Mouse (Mus musculus): ENCODE results near the gene Ints1.
A peak's percentile ranks its signal among the peaks of the same experiment; 100 is the strongest.

Ints1 gene

DNA sequence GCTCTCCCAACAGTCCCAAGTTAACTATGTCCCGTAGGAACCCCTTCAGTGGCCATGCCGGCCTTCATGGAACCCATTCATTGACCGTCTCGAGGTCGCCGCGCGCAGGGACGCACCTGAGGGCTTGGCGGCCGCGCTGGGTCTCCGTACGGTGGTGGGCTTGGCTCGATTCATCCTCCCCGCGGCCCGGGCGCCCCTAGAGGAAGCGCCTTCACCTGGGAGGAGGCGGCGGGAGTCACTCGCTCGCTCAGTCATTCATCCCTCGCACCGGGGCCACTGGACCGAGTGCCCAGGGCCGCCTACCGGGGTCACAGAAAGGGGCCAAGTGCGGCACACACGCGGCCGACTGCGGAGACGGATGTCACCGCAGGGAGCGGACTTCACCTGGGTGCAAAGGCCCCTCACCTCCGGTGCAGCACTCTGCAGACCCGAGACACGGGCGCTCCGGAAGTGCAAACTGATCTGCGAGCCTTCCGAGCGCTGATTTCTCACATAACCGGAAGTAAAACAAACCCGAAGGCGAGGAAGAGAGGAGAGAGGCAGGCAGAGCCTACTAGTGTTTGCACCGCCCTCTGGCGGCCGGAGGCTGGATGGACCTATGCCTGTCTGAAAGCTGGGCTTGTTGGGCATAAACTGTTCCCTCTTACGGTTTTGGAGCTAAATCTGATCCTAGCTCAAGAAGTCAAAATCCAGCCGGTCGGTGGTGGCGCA is at the start of gene Ints1:
TSS of gene Ints1 (minus strand) at position 459 of the 711 bp plus-strand sequence.
- peak; percentile 99 for DNase-seq

DNA sequence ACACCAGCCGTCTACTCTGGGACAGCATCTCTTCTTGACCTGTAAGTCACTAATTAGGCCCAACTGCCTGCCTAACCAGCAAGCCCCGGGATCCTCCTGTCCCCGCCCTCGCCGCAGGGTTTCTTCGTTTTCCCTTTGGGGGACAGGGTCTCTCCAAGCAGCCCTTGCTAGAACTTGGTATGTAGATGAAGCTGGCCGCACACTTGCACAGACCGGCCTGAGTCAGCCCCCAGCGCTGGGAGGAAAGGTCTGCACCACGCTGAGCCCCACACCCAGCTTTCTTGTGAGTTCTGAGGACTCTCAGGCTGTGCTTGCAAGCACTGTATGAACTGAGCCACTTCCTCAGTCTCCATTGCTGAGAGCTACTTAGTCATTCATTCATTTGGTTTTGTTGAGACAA is 49.1 kb upstream of the Ints1 start:
- no peak for DNase-seq

DNA sequence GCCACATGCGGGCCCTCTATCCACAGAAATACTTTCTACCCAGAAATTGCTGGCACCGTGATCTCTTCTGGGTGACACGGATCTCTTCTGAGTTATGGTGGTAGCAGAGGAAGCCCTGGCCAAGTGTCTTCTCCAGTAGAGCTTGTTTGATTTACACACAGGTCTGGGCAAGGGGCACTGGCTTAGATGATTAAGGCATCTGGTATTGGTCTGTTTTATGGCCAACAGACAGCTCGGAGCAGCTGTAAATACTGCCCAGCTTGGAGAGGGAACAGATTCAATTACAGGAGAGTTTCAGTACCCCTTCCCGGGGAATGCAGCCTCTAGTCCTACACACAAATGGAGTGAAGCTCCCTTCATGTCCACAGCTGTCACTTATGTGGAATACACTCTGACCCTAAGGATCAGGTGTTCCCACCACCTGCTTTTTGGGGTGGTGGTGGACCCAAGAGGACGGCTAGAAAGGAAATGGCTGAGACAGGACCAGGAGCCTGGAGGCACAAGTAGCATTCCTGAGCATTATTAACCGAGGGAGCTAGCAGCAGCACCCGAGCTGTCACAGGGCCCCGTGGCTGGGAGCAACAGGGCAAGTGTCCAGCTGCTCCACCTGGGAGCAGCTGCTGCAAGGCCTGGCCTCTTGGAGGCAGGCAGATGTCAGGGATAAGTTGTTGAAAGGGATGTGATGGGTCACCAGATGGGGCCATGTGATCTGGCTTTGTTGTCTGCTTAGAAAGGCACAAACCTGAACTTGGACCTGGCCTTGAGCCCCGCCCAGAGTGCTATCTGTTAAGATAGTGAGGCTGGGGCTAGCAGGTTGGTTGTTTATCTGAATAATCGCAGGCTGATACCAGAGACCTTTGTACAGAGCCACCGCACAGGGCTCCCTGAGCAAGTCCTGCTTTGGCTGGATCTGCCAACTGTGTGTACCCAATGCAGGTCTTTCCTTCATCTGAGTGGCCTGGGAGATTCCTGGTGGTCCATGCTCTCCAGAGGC is 46.3 kb upstream of the Ints1 start:
- DNase-seq: no peak

DNA sequence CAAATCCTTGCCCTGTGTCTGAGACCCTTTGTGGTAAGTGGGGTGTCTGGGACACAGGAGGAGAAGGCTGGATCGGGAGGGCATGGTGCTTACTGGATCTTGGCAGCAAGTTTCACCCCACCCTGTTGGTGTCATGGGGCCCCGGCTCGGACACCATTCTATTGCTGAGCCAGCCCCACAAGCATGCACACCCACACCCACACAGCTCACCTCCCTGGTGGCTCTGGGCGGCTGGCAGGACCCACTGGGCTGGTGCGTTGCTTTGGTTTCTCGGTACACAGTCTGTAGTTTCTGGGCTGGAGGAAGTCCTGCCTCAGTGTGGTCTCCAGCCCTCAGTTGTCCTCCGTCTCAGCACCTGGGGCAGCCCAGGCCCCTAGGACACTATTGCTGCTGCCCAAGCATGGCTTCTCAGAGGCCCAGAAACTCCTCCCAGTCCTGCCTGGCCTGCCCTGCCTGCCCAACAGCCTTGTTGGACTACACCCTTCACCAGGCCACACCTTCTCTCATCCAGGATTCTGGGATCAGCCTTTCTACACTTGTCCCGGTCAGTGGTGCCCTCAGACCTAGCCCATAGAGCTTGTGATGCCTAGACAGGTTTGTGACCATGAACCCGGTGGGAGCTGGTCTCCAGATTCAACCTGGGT is 44.2 kb upstream of the Ints1 start, which contains the start of gene Tmem184a:
TSS of gene Tmem184a (minus strand) at position 380 of the 644 bp plus-strand sequence.
- DNase-seq: no peak

DNA sequence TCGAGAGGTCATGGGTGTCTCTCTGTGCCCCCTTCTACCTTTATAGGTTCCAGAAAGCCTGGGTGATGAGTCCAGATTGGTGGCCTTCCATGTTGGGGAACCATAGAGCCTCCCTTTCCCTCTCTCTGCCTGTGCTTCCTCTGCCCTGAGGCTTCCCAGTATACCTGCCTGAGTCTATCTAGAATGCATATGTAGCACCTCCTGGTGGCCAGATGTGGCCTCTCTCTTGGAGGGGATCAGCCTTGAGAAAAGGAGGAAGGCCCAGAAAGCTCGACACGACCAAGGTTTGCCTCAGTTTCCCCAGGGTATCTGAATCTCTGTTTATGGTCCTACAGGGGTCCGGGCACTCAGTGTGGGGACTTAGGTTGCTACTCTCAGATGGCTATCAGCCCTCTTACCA is 43.3 kb upstream of the Ints1 start:
- peak; percentile 69 for DNase-seq

DNA sequence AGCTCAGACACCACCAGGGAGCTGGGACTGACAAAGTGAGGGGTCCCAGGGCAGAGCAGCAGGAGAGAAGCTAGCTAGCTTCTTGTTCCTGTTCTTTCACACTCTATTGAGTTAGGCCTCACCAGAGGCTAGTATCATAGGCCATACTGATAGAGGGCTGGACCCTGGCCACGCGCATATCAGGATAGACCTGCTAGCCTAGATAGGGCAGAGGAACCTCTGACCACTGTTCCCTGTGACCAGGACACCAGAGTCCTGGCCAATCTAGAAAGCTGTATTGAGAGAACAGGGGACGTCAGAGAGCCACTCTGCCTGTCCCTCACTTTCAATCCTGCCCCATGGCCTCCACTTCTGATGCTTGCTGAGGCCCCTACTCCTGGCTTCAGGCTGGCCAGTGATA is 42.6 kb upstream of the Ints1 start:
- no peak for DNase-seq

DNA sequence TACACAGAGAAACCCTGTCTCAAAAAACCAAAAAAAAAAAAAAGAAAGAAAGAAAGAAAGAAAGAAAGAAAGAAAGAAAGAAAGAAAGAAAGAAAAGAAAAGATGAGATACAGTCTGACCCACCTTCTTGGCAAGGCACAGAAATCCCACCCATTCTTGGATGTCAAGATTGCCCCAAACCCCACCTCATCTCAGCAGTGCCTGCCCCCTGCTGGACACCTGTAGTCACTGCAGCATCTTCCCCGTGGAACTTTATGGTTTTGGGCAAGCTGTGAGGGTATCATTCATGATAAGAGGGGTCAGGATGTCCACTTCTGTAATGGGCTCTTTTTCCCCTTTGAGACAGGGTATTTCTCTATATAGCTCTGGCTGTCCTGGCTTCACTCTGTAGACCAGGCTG is 41.8 kb upstream of the Ints1 start:
- no peak for DNase-seq

DNA sequence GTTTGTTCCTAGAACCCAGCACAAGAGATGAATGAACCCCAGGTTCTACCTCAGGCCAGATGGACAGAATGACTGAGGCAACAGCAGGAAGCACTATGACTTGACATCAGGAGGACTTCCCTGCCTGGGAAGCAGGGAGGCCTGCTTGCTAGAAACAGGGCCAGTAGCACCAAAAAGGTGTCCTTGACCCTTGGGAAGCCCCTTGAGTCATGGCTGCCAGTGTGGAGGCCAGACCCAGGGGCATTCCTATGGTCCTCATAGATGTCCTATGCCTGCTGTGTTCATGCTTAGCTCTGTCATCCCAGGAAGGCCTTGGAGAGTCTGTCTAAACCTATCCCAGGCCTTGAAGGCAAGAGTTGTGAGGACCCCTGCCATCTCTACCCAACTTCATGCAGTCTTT is 41.0 kb upstream of the Ints1 start:
- DNase-seq: no peak

DNA sequence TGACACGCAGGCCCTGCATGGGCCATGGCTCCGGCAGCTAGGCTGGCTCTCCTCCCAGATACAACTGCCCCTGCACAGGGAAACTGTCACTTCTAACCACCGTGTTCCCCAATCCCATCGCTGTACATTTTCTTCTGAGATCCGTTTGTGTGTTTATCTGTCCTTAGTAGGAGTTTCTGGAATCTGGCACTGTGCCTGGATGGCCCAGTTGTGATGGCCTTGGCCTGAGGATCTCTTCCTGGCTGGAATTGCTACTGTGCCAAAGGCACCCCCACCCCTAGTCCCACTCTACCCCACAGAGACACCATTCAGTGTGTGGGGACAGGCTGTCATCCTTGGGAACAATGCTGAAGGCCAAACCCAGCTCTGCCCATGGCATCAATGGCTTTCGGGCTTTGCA is 40.5 kb upstream of the Ints1 start:
- DNase-seq: no peak

DNA sequence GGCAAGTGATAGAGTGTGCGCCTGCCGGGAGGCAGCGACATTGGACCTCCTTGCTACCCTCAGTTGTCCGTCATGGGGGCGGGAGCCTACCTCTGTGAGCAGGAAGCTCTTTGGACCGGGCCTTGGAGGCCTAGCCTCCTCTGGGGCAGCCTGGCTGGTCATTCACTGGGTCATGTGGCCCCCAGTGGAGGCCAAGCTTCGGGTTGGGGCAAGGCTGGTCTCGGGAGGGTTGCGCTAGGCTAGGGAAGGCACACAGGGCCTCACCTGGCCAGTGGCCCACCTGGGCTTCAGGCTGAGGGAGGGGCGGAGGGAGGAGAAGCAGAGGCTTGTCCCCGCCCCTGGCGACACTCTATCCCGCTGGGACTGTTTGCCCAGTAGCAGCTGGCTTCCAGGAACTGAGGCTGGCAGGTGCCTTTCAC is 38.5 kb upstream of the Ints1 start:
- DNase-seq: peak; percentile 83

DNA sequence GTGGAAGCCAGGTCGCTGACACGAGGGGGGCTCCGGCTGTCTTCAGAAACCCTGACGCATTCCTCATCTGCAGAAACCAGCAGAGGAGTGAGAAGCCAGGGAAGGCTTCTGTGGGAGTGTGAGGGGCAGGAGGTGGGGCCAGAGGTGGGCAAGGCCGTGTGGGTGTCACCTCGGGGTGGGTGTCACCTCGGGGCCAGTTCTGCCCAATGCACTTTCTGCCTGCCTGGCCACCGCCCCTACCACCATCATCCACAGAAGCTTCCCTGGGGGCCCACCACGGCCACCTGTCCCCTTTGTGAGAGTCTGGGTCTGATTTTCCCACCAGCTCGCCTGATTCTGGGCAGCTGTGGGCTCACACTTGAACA is 37.6 kb upstream of the Ints1 start:
- no peak for DNase-seq

DNA sequence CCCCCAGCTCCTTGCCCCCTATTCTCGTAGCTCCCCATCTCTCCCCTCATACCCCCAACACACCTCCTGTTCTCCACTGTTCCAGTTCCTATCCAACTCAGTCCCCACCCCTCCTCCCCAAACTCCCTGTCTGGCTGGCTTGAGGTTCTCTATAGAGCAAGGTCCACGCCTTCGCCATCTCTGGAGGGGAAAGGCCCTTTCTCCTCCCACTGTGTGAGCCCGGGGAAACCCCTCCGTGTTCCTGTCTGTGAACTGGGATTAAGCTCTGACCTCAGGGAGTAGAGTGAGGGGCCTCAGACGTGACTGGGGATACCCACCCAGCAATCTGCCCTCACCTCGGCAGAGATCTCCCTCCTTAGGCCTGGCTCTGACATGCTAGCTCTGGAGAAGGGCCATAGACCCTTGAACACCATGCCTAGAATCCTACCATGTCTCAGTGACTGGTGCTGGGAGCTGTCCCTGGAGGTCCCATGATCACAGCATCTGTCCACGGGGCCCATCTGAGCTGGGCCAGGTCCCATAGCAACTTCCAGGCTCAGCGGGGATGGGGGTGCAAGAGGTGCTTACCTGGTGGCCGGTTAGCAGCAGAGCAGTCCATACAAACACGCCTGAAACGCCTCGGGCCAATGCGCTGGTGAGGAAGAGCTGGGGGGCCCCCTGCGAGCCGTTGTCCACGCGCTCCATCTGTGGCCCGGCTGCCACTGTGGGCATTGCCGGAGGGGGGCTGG is 37.1 kb upstream of the Ints1 start:
- DNase-seq: no peak

DNA sequence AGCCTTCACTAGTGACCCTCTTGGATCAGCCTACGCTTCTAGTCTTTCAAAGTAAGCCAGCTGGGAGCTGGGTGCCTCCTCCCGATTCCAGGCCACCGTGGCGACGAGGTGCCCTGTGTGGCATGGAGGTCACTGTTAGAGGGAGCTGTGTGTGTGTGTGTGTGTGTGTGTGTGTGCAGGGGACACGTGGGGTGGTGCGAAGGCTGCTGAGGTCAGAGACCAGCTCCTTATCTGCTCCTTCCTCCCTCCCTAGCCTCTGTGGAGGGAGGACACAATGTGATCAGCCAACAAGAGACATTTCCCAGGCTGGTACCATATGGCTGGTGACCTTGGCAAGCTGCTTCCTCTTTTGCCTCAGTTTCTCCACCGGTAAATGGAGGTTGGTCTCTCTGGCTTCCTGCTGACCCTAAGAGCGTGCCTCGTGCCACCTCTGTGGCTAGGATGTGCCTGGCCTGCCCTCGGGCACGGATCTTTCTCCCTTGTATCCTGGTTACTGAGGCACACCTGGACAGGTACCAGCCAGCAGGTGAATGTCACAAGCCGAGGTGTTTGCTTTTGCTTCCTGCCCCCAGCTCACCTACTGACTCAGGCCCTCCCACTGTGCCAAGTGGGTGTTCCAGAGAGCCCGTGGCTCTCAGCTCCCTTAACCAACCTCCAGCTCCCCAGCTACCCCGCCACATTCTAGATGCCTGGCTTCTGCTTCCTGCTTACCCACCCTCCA is 36.4 kb upstream of the Ints1 start:
- DNase-seq: no peak

DNA sequence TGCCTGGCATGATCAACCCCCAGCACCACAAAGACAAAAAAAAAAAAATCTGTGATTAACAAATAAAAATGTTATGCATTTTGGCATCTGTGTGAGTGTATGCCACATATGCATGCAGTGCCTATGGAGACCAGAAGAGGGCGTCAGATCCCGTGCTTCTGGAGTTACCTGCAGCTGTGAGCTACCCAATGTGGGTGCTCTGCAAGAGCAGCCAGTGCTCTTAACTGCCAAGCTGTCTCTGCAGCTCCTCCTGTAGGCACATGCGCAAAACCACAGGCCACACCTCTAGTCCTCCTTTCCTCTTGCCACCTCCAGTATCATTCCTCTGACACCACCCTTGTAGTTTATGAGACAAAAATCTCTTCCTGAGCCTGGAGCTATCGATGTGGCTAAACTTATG is 33.9 kb upstream of the Ints1 start:
- no peak for DNase-seq

DNA sequence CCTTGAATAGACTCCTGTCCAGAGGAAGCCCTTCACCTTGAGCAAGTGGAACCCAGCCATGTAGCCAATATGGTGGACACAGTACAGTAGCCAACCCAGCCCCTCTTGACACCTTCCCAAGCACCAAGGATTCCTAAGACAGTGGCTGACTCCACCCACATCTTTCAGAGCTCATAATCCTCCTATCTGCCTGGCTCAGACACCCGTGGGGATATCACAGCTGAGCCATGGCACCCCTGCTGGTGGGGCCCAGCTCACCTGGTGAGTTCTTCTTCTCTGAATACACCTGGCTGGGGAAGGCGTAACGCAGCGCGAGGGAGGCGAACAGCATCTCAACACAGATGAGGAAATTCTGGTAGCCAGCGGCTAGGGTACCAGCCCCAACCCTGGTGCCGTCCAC is 30.4 kb upstream of the Ints1 start:
- no peak for DNase-seq

DNA sequence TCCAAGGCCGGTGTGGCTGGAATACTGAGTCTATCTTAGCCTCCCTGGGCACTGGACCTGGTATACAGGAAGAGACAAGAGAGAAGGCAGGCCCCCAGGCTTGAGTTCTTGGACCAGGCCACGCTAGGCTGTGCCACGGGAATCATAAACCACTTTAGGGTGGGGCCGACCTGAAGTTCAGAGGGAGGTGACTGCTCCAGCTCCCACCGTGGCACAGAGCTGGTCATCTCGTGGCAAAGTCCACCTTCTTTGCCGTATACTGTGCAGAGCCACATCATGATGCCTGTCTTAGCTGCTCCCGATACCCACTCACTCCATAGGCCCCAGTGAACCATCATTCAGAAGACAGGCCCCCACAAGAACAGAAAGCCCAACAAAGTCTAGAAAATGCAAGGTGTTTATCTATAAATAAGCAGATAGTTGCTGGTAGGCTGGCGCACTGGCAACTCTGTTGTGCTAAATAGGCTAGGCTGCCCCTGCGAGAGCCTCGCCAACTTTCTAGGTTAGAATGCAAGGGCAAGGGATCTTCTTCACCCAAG is 29.2 kb upstream of the Ints1 start:
- DNase-seq: no peak

DNA sequence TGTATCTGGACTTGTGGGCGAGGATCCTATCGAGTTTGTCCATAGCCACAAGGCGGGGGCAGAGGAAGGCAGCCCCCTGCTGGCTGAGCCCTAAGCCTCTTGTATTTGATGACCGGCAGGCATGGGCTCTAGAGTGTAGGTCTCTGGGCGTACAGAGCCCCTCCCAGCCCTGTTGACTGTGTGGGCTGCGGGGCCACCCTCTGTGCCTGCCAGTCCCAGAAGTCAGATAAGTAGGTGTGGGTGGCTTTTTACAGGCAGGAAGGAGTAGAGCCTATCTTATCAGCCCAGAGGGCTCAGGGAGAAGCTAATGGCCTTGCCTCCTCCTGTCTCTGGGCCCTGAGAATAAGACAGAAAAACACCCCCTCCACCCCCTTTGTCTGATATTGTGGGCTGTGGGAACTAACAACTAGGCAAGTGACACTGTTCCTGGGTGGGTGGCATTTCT is 28.7 kb upstream of the Ints1 start:
- no peak for DNase-seq

DNA sequence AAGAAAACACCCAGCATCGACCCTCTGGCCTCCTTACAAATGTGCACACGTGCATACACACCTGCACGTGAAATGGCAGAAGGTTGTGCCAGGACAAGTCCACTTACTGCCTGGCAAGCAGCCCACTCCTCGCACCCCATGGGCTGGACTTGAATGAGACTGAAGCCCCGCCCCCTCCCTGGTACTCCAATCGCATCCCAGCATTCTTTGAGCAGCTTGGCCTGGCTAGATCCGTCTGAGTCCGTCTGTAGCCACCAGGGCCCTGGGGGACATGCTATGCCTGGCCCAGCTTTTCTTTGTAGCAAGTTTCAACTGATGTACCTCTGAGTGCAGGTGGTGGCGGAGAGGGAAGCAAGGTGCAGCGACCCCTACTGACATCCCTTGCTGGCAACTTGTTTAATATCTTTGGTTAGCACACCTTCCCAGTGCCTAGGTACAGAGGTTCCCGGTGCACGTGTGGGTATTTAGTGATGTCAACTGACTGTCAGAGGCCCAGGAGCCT is 28.2 kb upstream of the Ints1 start:
- peak; percentile 88 for DNase-seq

DNA sequence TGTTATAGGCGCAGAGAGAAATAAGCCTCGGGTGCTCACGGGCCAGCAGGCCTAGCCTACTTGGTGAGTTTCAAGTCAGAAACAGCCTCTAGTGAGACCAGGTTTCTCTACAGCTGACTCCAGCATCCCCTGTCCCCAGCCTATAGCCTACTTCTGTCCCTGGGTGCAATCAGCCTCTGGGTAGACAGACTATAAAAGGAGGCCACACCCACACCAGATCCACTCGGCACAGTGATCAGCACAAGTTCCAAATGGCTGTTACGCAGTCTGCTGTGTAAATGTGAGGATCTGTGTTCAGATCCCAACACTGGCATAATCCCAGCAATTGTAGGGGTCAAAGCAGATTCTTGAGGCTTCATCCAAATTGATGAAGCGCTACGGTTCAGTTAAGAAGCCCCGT is 27.7 kb upstream of the Ints1 start:
- DNase-seq: no peak

DNA sequence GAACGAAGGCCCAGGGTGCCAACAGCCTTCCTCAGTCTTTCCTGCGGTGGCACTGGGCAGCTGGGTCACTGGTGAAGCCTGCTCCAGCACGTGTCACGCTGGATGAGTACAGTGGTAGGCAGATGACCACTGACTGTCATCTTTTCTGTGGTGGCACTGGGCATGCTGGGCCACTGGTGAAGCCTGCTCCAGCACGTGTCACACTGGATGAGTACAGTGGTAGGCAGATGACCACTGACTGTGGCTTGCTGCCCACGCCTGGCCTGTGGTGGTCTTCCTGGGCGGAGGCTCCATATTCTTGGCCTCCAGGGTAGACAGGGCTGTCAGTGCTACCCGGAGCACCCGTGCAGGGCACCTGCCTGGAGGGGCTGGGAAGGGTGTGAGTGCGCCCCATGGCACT is 26.4 kb upstream of the Ints1 start:
- DNase-seq: no peak

DNA sequence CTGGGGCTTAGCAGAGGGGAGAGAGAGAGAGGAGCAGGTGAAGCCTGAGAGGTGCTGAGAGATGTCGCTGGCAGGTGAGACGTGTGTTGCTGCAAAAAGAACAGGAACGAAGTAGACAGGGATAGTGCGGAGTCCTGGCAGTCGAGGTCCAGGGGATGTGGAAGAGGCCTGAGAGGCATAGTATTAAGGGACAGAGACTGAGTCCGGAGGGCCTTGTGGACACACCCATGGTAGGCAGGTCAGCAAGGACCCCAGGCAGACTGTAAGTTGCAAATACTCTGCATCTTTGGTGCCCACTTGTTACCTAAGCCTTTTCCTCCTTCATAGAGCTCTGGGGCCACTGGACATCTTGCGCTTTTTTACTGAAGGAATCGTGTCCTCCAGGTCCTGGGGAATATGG is 25.8 kb upstream of the Ints1 start:
- no peak for DNase-seq

Data from kidney, postnatal 10 days (tissue).